Mouse (Mus musculus) regulatory T cell (primary cell): ENCODE results near the gene Ctsa.

Experiments
- in situ Hi-C: fragments of 300-600 bp; cut with MboI, MseI; formaldehyde crosslinking; loops from one replicate; pipeline ENCODE4 v1.15.1; 2025; ENCODE audit warnings: high pct_unique_total_duplicates

Gene Ctsa

GRCm38 (mm10) chr2:164804533-164805331, 27.9 kb upstream of the Ctsa start, which contains the start of the genes Acot8 and Zswim3:
TSS of gene Acot8 (minus strand) at chr2:164804882.
TSS of gene Zswim3 (plus strand) at chr2:164805098.
- in situ Hi-C loops, result no loop called here

GRCm38 (mm10) chr2:164805332-164805718, 27.3 kb upstream of the Ctsa start:
- in situ Hi-C loops, result no loop called here

- in situ Hi-C loops, result no loop called here
These were observed 26.1 kb upstream of the Ctsa start for GRCm38 (mm10) chr2:164806614-164807013.

- in situ Hi-C loops, result no loop called here
These were observed 19.1 kb upstream of the Ctsa start for GRCm38 (mm10) chr2:164813557-164813956.

GRCm38 (mm10) chr2:164815348-164815747, 17.3 kb upstream of the Ctsa start:
- in situ Hi-C loops, result no loop called here

GRCm38 (mm10) chr2:164815821-164816220, 16.9 kb upstream of the Ctsa start:
- in situ Hi-C loops, result no loop called here

GRCm38 (mm10) chr2:164817206-164817605, 15.5 kb upstream of the Ctsa start:
- in situ Hi-C loops, result no loop called here

GRCm38 (mm10) chr2:164817703-164818102, 15.0 kb upstream of the Ctsa start:
- in situ Hi-C loops, result no loop called here

GRCm38 (mm10) chr2:164821060-164821459, 11.6 kb upstream of the Ctsa start:
- in situ Hi-C loops, result no loop called here

- in situ Hi-C loops, result no loop called here
These were observed 10.0 kb upstream of the Ctsa start, which contains the start of gene Zswim1 for GRCm38 (mm10) chr2:164822636-164823165. TSS of gene Zswim1 (plus strand) at chr2:164822686.

- in situ Hi-C loops, result no loop called here
These were observed 9.5 kb upstream of the Ctsa start for GRCm38 (mm10) chr2:164823181-164823585.

GRCm38 (mm10) chr2:164823969-164824368, 8.7 kb upstream of the Ctsa start:
- in situ Hi-C loops, result no loop called here

- in situ Hi-C loops, result no loop called here
These were observed 7.2 kb upstream of the Ctsa start for GRCm38 (mm10) chr2:164825521-164825920.

GRCm38 (mm10) chr2:164827146-164827850, 5.4 kb upstream of the Ctsa start:
- in situ Hi-C loops, result no loop called here

- in situ Hi-C loops, result no loop called here
These were observed 4.2 kb upstream of the Ctsa start, which contains the start of gene Spata25 for GRCm38 (mm10) chr2:164828437-164828836. TSS of gene Spata25 (minus strand) at chr2:164828537.

- in situ Hi-C loops, result no loop called here
These were observed 3.6 kb upstream of the Ctsa start for GRCm38 (mm10) chr2:164829090-164829489.

- in situ Hi-C loops, result no loop called here
These were observed 1.6 kb upstream of the Ctsa start for GRCm38 (mm10) chr2:164831029-164831428.

- in situ Hi-C loops, result no loop called here
These were observed 483 bp upstream of the Ctsa start for GRCm38 (mm10) chr2:164832032-164832747.

GRCm38 (mm10) chr2:164833314-164833959, 764 bp downstream of the Ctsa start, which contains the start of gene Neurl2:
TSS of gene Neurl2 (minus strand) at chr2:164833456.
- in situ Hi-C loops, result no loop called here

GRCm38 (mm10) chr2:164834531-164834930, 1.9 kb downstream of the Ctsa start:
- in situ Hi-C loops, result no loop called here

GRCm38 (mm10) chr2:164835164-164835563, 2.5 kb downstream of the Ctsa start:
- in situ Hi-C loops, result no loop called here
